Mouse (Mus musculus) hindbrain, postnatal 0 days (tissue): Measurements from ENCODE around the gene Ndufaf5. TPM values are rescaled to one million over a fixed set of nuclear protein-coding genes. Genes with fewer than 3 reads are reported as not detected.
"Not testable (repeated sequence)": the region's sequence is repeated elsewhere in the genome, so short reads cannot be mapped to it uniquely, and the experiment has no call there.

ENCODE experiments used
- ATAC-seq: fragments of 200-750 bp; cut with Nextera tagmentation; 2 replicates; pipeline ENCODE4 v1.8.0; 2017; ENCODE audit warnings: mild to moderate bottlenecking, moderate TSS enrichment, moderate library complexity
- DNase-seq: peaks from one replicate; pipeline ENCODE4 v3.0.0-alpha.2; 2015; ENCODE audit warnings: low spot score
- H3K27ac ChIP-seq: fragments of 300-500 bp; sonication (generic); 2 replicates; pipeline ENCODE4 v1.5.1; 2014; ENCODE audit warnings: mild to moderate bottlenecking
- H3K27me3 ChIP-seq: fragments of 300-500 bp; sonication (generic); 2 replicates; pipeline ENCODE4 v1.6.1; 2014; ENCODE audit warnings: low read length, mixed read lengths; ENCODE audit not compliant: insufficient read depth
- H3K36me3 ChIP-seq: fragments of 300-500 bp; sonication (generic); 2 replicates; pipeline ENCODE4 v1.6.1; 2014; ENCODE audit warnings: low read length, mixed read lengths; ENCODE audit not compliant: insufficient read depth
- H3K4me1 ChIP-seq: fragments of 300-500 bp; sonication (generic); 2 replicates; pipeline ENCODE4 v1.6.1; 2014; ENCODE audit warnings: antibody characterized with exemption, low read length, mixed read lengths; ENCODE audit not compliant: insufficient read depth
- H3K4me2 ChIP-seq: fragments of 300-500 bp; sonication (generic); 2 replicates; pipeline ENCODE4 v1.6.1; 2014; ENCODE audit warnings: low read depth, mild to moderate bottlenecking, low read length, moderate library complexity, mixed read lengths
- H3K4me3 ChIP-seq: fragments of 300-500 bp; sonication (generic); 2 replicates; pipeline ENCODE4 v1.5.1; 2014; ENCODE audit warnings: low read length
- H3K9ac ChIP-seq: fragments of 300-500 bp; sonication (generic); replicated peaks from 2 replicates; pipeline ENCODE4 v1.6.1; 2014; ENCODE audit warnings: mild to moderate bottlenecking, low read length, moderate library complexity, mixed read lengths
- H3K9me3 ChIP-seq: fragments of 300-500 bp; sonication (generic); 2 replicates; pipeline ENCODE4 v1.6.1; 2016; ENCODE audit warnings: low read length, mixed read lengths
- CTCF ChIP-seq: IDR thresholded peaks from 2 replicates; pipeline ENCODE4 v1.5.1; 2016; ENCODE audit warnings: antibody characterized with exemption, control low read depth, low read depth
- WGBS: fragments of 180-500 bp; shearing (Covaris S2); extraction: QIAGEN DNeasy Blood & Tissue Kit; methylation state at CpG from one replicate; pipeline ENCODE4 v1.1.7; 2014; 5-methylcytosine and 5-hydroxymethylcytosine counted together
- polyA plus RNA-seq: library from polyadenylated mRNA; unstranded; fragments of >200 nt; fragmentation: Nextera tagmentation; extraction: Ambion mirVana; gene quantifications from 2 replicates; pipeline ENCODE4 v1.2.1, GENCODE M21; 2015
- total RNA-seq: library from RNA; depleted of rRNA; stranded (reverse); fragments of >200 nt; gene quantifications from 2 replicates; pipeline ENCODE4 v1.2.3, GENCODE M21; 2014

The Ndufaf5 gene
- total and polyA plus RNA-seq, 2 experiments from 2014 or later = 30.7 to 66.2 TPM

DNA sequence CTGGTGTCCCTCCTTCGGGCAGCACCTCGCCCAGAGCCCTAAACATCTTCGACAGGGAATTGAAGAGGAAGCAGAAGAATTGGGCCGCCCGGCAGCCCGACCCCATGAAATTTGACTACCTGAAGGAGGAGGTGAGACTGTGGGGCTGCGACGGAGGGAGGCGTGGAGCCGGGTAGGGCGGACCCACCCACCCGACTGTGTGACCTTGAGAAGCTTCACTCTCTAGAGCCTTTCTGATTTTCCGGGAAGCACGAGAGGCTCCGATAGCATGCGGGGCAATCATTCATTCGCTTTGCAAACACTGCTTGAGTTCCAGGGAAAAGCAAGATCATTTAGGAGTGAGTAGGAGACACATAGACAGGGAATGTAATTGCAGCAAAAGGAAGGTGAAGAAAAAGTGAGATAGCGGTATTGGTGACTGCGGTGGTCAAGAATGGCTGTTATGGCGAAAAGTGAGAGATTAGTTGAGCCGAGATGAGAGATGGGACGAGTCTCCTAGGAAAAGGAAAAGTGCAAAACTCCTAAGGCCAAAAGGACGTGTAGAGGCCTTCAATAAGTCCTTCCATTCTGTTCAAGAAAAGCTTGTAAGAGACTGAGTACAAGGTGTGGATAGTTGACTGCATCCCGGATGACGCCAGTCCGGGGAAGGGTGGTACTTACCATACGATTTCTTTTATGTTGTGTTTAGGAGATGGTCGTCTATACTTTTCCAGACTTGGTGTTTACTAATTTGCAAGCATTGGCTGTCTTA, 529 bp downstream of the Ndufaf5 start:
- Histone ChIP-seq H3K27ac (peak overlapping the region; percentile 79), H3K27me3 (no peaks in the 10 kb centered on the region), H3K9me3 (no peaks in the 10 kb centered on the region), H3K9ac (peak overlapping the region; percentile 75), H3K4me1 (no peaks in the 10 kb centered on the region; the same call in 1 of the 2 replicates), H3K4me2 (peak overlapping the region; percentile 96), H3K36me3 (peaks cover 11% of the 10 kb centered on the region; the same call in 1 of the 2 replicates), H3K4me3 (peak overlapping the region; percentile 78)
- TF ChIP-seq CTCF = no peak
- peak; percentile 45 for DNase-seq
- 8% methylated on average over 28 of the region's 28 CpGs for WGBS
- peak; percentile 83 for ATAC-seq

DNA sequence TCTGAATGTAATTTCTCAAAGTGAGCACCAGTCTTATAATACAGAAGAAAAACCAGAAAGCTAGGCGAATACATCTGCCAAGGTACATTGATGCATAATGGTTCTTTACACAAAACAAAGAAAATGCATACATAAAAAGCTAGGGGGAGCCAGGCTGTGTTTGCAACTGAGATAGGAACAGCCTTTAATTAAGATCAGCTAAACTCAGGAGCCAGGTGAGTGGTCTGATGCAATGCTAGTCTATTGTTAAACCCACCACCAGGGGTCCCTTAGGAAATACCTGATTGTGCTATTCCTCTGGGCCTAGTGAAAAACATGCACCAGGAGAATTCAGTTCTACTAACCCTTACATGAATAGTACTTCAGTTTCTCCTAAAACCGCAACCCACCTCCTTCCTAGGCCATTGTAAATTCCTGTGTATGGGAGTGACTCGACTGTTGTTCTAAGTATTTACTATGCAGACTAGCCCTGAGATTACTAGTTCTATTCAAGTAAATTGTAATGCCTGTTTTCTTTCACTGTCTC, 15.3 kb downstream of the Ndufaf5 start:
- 89% methylated on average over 3 of the region's 3 CpGs for WGBS
- H3K36me3 ChIP-seq, H3K4me1 ChIP-seq, H3K4me2 ChIP-seq, H3K9ac ChIP-seq, H3K27ac ChIP-seq, H3K9me3 ChIP-seq, ATAC-seq, H3K27me3 ChIP-seq, H3K4me3 ChIP-seq: not testable (repeated sequence)
- peak; percentile 34; the same call in 1 of the 2 replicates for TF ChIP-seq CTCF
- peak; percentile 7 for DNase-seq

DNA sequence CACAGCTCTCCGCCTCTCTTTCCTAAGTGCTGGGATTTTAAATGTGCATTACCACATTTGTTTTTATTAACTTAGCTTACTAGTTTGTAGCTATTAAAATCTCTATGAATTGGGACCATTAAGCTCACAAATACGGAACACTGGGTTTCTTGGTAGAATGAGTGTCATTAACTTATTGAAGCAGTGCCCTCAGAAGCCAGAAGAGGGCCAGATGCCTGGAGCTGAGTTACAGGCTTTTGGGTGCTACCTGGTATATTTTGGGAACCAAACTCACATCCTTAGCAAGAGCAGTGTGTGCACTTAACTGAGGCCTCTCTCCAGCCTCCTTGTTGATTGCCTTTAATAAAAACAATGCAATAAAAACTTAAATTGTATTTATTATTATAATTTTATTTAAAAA, 30.3 kb downstream of the Ndufaf5 start:
- H3K4me3 ChIP-seq = no peak overlapping the region
- no peak overlapping the region for H3K27ac ChIP-seq
- peak; percentile 62 for TF ChIP-seq CTCF
- ATAC-seq = no peak
- DNase-seq = peak; percentile 62
- H3K4me1 ChIP-seq = no peaks in the 10 kb centered on the region
- H3K9ac ChIP-seq = no peak overlapping the region
- 82% methylated on average over 2 of the region's 2 CpGs for WGBS
- H3K36me3 ChIP-seq = peaks cover 19% of the 10 kb centered on the region
- no peak overlapping the region for H3K4me2 ChIP-seq
- no peaks in the 10 kb centered on the region for H3K9me3 ChIP-seq
- H3K27me3 ChIP-seq = no peaks in the 10 kb centered on the region

DNA sequence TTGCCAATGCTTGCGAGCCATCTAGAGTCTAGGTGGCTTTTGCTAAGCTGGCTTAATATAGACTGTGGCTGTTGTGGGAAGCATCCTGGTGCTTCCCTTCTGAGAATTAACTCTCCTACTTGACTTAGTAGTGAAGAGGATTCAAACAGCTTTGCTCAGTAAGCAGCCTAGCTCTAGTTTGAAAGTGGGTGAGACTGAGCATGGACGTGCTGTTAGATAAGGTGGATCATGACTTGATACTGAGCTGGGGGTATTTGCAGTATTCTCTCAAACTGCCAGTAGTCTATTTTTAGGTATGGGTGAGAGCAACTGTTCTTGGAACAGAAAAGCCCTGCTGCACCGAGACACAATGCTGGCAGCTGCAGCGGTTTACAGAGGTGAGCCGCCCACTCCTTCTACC, 32.1 kb downstream of the Ndufaf5 start:
- no peak for DNase-seq
- ATAC-seq = no peak
- TF ChIP-seq CTCF = no peak
- H3K4me3 ChIP-seq = no peak overlapping the region
- H3K9me3 ChIP-seq = no peaks in the 10 kb centered on the region
- H3K4me1 ChIP-seq = no peaks in the 10 kb centered on the region
- H3K4me2 ChIP-seq = no peak overlapping the region
- peaks cover 24% of the 10 kb centered on the region for H3K36me3 ChIP-seq
- H3K9ac ChIP-seq = no peak overlapping the region
- H3K27ac ChIP-seq = no peak overlapping the region
- H3K27me3 ChIP-seq = no peaks in the 10 kb centered on the region
- WGBS = 92% methylated on average over 5 of the region's 5 CpGs

DNA sequence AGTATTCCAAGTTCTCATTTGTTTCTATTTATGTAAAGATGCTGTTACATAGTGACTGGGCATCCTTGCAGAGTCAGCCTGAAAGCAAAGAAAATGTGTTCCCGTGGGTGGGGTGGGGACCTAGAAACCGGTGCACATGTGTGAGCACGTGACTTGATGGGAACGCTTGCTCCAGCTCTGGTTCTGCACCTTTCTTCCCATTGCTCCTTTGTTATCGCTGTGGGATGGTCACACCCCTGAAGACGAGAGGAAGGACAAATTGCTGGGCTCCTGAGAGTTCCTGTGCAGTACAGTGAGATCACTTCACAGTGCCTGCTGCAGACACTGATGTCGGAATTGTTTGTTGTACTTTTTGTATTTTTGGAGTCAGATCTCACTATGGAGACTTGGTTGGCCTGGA, 33.3 kb downstream of the Ndufaf5 start:
- no peaks in the 10 kb centered on the region for H3K4me1 ChIP-seq
- no peak for ATAC-seq
- 96% methylated on average over 7 of the region's 7 CpGs for WGBS
- H3K9ac ChIP-seq = no peak overlapping the region
- H3K36me3 ChIP-seq = peaks cover 24% of the 10 kb centered on the region
- no peak for TF ChIP-seq CTCF
- H3K27me3 ChIP-seq = no peaks in the 10 kb centered on the region
- H3K4me2 ChIP-seq = no peak overlapping the region
- no peaks in the 10 kb centered on the region for H3K9me3 ChIP-seq
- H3K4me3 ChIP-seq = no peak overlapping the region
- H3K27ac ChIP-seq = no peak overlapping the region
- DNase-seq = no peak

DNA sequence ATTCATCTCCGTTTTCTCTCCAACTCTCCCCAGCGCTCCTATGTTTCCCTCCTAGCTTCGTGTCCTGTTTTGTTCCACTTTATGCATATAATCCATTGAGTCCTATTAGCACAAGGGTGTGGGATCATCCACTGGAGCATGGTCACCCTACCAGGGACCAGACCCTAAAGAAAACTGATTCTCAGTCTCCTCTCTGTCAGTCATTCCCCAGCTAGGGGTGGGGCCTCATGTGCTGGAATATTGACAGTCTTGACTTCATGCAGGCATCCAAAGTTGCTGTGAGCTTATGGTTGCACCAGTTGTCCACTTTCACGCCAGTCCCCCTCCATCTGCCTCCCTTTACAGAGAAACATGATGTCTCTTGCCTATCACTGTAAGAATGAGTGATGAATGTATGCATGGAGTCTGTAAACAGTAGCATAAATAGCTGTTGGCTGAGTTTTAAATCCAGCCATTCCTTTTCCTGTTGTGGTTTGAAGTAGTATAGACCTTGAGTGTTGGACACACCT, 44.1 kb downstream of the Ndufaf5 start:
- no peak for ATAC-seq

DNA sequence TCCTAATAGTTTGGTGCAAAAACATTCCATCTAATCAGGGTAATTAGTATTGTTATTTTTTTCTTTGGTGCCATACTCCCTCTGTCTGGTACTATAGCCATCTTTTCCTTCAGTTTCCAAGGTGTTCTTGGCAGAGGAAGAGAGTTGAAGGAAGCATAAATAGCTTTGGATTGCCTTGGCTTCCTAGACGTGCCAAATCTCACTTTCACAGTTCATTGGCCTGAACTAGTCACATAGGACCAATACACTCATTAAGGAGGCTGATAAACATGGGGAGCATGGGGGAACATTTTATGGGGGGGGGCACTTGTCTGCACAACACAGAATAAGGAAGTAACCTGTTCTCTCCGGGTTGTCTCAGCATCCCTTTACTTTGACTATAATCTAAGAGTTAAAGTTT, 45.0 kb downstream of the Ndufaf5 start:
- TF ChIP-seq CTCF = no peak
- no peak overlapping the region for H3K27ac ChIP-seq
- H3K9ac ChIP-seq = no peak overlapping the region
- peak; percentile 4 for DNase-seq
- no peaks in the 10 kb centered on the region for H3K4me1 ChIP-seq
- ATAC-seq = no peak
- no peaks in the 10 kb centered on the region for H3K36me3 ChIP-seq
- no peak overlapping the region for H3K4me3 ChIP-seq
- 55% methylated on average over 2 of the region's 2 CpGs for WGBS
- H3K9me3 ChIP-seq = no peaks in the 10 kb centered on the region
- H3K27me3 ChIP-seq = no peaks in the 10 kb centered on the region
- no peak overlapping the region for H3K4me2 ChIP-seq

More for the DNA sequence above, 44.1 kb downstream of the Ndufaf5 start:
- H3K27me3 ChIP-seq = no peaks in the 10 kb centered on the region
- no peaks in the 10 kb centered on the region for H3K4me1 ChIP-seq
- DNase-seq = no peak
- no peak overlapping the region for H3K4me3 ChIP-seq
- H3K4me2 ChIP-seq = no peak overlapping the region
- no peaks in the 10 kb centered on the region for H3K36me3 ChIP-seq
- H3K9me3 ChIP-seq = no peaks in the 10 kb centered on the region
- 93% methylated on average over 4 of the region's 4 CpGs for WGBS
- TF ChIP-seq CTCF = no peak
- H3K9ac ChIP-seq = no peak overlapping the region
- H3K27ac ChIP-seq = no peak overlapping the region
